Mouse (Mus musculus) myocyte (in vitro differentiated cells): ENCODE data around the gene Mtfp1. TPM values are rescaled to one million over a fixed set of nuclear protein-coding genes. Genes with fewer than 3 reads are reported as not detected.

Experiments
- H3K27me3 ChIP-seq: one replicate; pipeline ENCODE4 v1.6.1; 2011; ENCODE audit not compliant: control insufficient read depth, insufficient read depth, insufficient read length
- H3K36me3 ChIP-seq: one replicate; pipeline ENCODE4 v1.6.1; 2011; ENCODE audit not compliant: control insufficient read depth, insufficient read depth
- H3K4me2 ChIP-seq: one replicate; pipeline ENCODE4 v1.6.1; 2011; ENCODE audit warnings: low read depth, control low read depth
- H3K4me3 ChIP-seq: one replicate; pipeline ENCODE4 v1.5.1; 2011; ENCODE audit warnings: mild to moderate bottlenecking, control low read depth, moderate library complexity
- H3K79me2 ChIP-seq: one replicate; pipeline ENCODE4 v1.6.1; 2011; ENCODE audit not compliant: control insufficient read depth, insufficient read depth
- H3ac ChIP-seq: one replicate; pipeline ENCODE4 v1.6.1; 2011; ENCODE audit not compliant: control insufficient read depth, insufficient read length
- CEBPB ChIP-seq: IDR thresholded peaks from 2 replicates; pipeline ENCODE4 v1.6.1; 2011; ENCODE audit warnings: mild to moderate bottlenecking, moderate library complexity; ENCODE audit not compliant: poor library complexity, insufficient read depth, severe bottlenecking
- E2F4 ChIP-seq: IDR thresholded peaks from one replicate; pipeline ENCODE4 v1.6.1; 2011; ENCODE audit warnings: mild to moderate bottlenecking, control low read depth, moderate library complexity; ENCODE audit not compliant: insufficient read depth
- MAX ChIP-seq: IDR thresholded peaks from one replicate; pipeline ENCODE4 v1.6.1; 2011; ENCODE audit warnings: low read depth, mild to moderate bottlenecking, control low read depth
- MYOD1 ChIP-seq, 3 experiments: IDR thresholded peaks; one replicate each; pipeline ENCODE4 v1.6.1; 2011; ENCODE audit warnings: control low read depth in 2 of 3, low read depth in 2 of 3, mild to moderate bottlenecking in 2 of 3, moderate library complexity in 1 of 3; ENCODE audit not compliant: insufficient read length in 2 of 3, control insufficient read depth in 1 of 3
- MYOG ChIP-seq, 3 experiments: IDR thresholded peaks; one replicate each; pipeline ENCODE4 v1.6.1; 2011; ENCODE audit warnings: control low read depth in 2 of 3, low read depth in 2 of 3, mild to moderate bottlenecking in 2 of 3; ENCODE audit not compliant: insufficient read length in 2 of 3, control insufficient read depth in 1 of 3, insufficient read depth in 1 of 3
- POLR2A ChIP-seq: IDR thresholded peaks from one replicate; pipeline ENCODE4 v1.6.1; 2011; ENCODE audit warnings: low read depth, mild to moderate bottlenecking, control low read depth, moderate library complexity; ENCODE audit not compliant: insufficient read length
- POLR2AphosphoS2 ChIP-seq: IDR thresholded peaks from one replicate; pipeline ENCODE4 v1.6.1; 2011; ENCODE audit warnings: low read depth, control low read depth; ENCODE audit not compliant: insufficient read length
- REST ChIP-seq: IDR thresholded peaks from one replicate; pipeline ENCODE4 v1.6.1; 2011; ENCODE audit warnings: mild to moderate bottlenecking, control low read depth, moderate library complexity; ENCODE audit not compliant: insufficient read depth, insufficient read length
- SRF ChIP-seq: IDR thresholded peaks from one replicate; pipeline ENCODE4 v1.6.1; 2011; ENCODE audit warnings: low read depth; ENCODE audit not compliant: control insufficient read depth, insufficient read length
- TCF12 ChIP-seq: IDR thresholded peaks from one replicate; pipeline ENCODE4 v1.6.1; 2011; ENCODE audit warnings: mild to moderate bottlenecking, control low read depth; ENCODE audit not compliant: poor library complexity, insufficient read depth, severe bottlenecking
- TCF3 ChIP-seq: IDR thresholded peaks from one replicate; pipeline ENCODE4 v1.6.1; 2011; ENCODE audit warnings: low read depth, control low read depth; ENCODE audit not compliant: insufficient read length
- USF1 ChIP-seq: IDR thresholded peaks from one replicate; pipeline ENCODE4 v1.6.1; 2011; ENCODE audit warnings: low read depth, mild to moderate bottlenecking, control low read depth, moderate library complexity
- polyA plus RNA-seq: library from polyadenylated mRNA; unstranded; fragments of >200 nt; fragmentation: generic; extraction: Trizol; gene quantifications from one replicate; pipeline ENCODE4 v1.2.1, GENCODE M21; 2012; ENCODE audit warnings: missing spikeins

Mtfp1 gene
- polyA plus RNA-seq, 1 experiment, result 21.1 TPM

DNA sequence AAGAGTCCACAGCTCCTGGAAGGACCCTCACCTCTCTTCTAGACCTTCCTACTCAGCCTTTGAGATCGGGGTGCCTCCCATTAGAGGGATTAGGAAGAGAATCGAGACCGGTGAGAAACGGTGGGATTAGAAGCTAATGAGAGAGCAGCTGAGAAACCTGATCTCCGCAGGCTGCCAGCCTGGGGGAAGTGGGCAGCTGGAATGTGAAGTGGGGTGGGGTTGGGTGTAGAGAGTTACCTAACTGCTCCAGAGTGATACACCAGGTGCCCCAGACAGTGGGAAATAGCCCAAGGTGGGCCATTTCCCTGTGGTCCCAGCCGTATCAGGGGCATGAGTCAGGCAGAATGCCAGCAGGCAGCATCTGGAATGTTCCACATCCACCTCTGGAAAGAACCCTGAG lies 32.3 kb downstream of the Mtfp1 start:
- H3K4me2 ChIP-seq, result no peak overlapping the region
- peaks cover 45% of the 10 kb centered on the region for H3K27me3 ChIP-seq
- no peaks in the 10 kb centered on the region for H3K79me2 ChIP-seq
- H3K4me3 ChIP-seq, result no peak overlapping the region
- H3ac ChIP-seq, result no peak overlapping the region
- no peaks in the 10 kb centered on the region for H3K36me3 ChIP-seq
- no peak for TF ChIP-seq CEBPB
- no peak for TF ChIP-seq MAX
- no peak for TF ChIP-seq MYOD1 (IDR thresholded peaks at IDR 0.05; ENCODE audit: control insufficient read depth in 1 of 3, insufficient read length in 2 of 3, low read depth in 2 of 3)
- no peak for TF ChIP-seq TCF3
- no peak for TF ChIP-seq TCF12
- TF ChIP-seq SRF, result no peak
- TF ChIP-seq REST, result no peak

- Histone ChIP-seq H3K27me3 (peaks cover 47% of the 10 kb centered on the region), H3K4me2 (no peak overlapping the region), H3K36me3 (no peaks in the 10 kb centered on the region), H3ac (no peak overlapping the region), H3K79me2 (no peaks in the 10 kb centered on the region), H3K4me3 (no peak overlapping the region)
- TF ChIP-seq MYOD1 (IDR thresholded peaks at IDR 0.05; ENCODE audit: control insufficient read depth in 1 of 3, insufficient read length in 2 of 3, low read depth in 2 of 3) (no peak), POLR2A (no peak), TCF12 (no peak), MAX (no peak), POLR2AphosphoS2 (no peak), CEBPB (no peak), USF1 (no peak), E2F4 (no peak), SRF (no peak), MYOG (IDR thresholded peaks at IDR 0.05; ENCODE audit: control insufficient read depth in 1 of 3, insufficient read depth in 1 of 3, insufficient read length in 2 of 3, low read depth in 2 of 3) (no peak), REST (no peak), TCF3 (no peak)
Measured at GRCm38 (mm10) chr11:4062523-4062922, 32.7 kb downstream of the Mtfp1 start.

GRCm38 (mm10) chr11:4060866-4061575 lies 34.2 kb downstream of the Mtfp1 start:
- no peak overlapping the region for H3ac ChIP-seq
- H3K4me2 ChIP-seq, result no peak overlapping the region
- H3K36me3 ChIP-seq, result no peaks in the 10 kb centered on the region
- no peak overlapping the region for H3K4me3 ChIP-seq
- no peaks in the 10 kb centered on the region for H3K79me2 ChIP-seq
- peaks cover 57% of the 10 kb centered on the region for H3K27me3 ChIP-seq
- TF ChIP-seq SRF (no peak), TCF3 (no peak), USF1 (no peak), MYOD1 (IDR thresholded peaks at IDR 0.05; ENCODE audit: control insufficient read depth in 1 of 3, insufficient read length in 2 of 3, low read depth in 2 of 3) (no peak), CEBPB (no peak), TCF12 (no peak), REST (no peak), POLR2AphosphoS2 (no peak), MYOG (IDR thresholded peaks at IDR 0.05; ENCODE audit: control insufficient read depth in 1 of 3, insufficient read depth in 1 of 3, insufficient read length in 2 of 3, low read depth in 2 of 3) (no peak), POLR2A (no peak), E2F4 (no peak), MAX (no peak)

GRCm38 (mm10) chr11:4053586-4053985 lies 41.7 kb downstream of the Mtfp1 start:
- H3ac ChIP-seq, result no peak overlapping the region
- no peak overlapping the region for H3K4me2 ChIP-seq
- TF ChIP-seq POLR2AphosphoS2 (no peak), POLR2A (no peak), SRF (peak; percentile 28), TCF3 (no peak)
- H3K4me3 ChIP-seq, result no peak overlapping the region
- no peaks in the 10 kb centered on the region for H3K36me3 ChIP-seq
- peaks cover 39% of the 10 kb centered on the region for H3K27me3 ChIP-seq
- H3K79me2 ChIP-seq, result no peaks in the 10 kb centered on the region

- Histone ChIP-seq H3ac (no peak overlapping the region), H3K79me2 (no peaks in the 10 kb centered on the region), H3K4me2 (no peak overlapping the region), H3K4me3 (no peak overlapping the region), H3K36me3 (no peaks in the 10 kb centered on the region), H3K27me3 (peaks cover 19% of the 10 kb centered on the region)
- TF ChIP-seq POLR2A, result no peak
- no peak for TF ChIP-seq MYOG (IDR thresholded peaks at IDR 0.05; ENCODE audit: control insufficient read depth in 1 of 3, insufficient read depth in 1 of 3, insufficient read length in 2 of 3, low read depth in 2 of 3)
- no peak for TF ChIP-seq POLR2AphosphoS2
- TF ChIP-seq USF1, result no peak
- no peak for TF ChIP-seq SRF
- no peak for TF ChIP-seq MYOD1 (IDR thresholded peaks at IDR 0.05; ENCODE audit: control insufficient read depth in 1 of 3, insufficient read length in 2 of 3, low read depth in 2 of 3)
Measured at GRCm38 (mm10) chr11:4048438-4048837, 46.8 kb downstream of the Mtfp1 start.
